Mouse (Mus musculus): ENCODE results near the gene Tnni1.

Gene Tnni1

GRCm38 (mm10) chr1:135811016-135811646, 31.9 kb downstream of the Tnni1 start:
- DNase-seq: peak; percentile 80 to 83

GRCm38 (mm10) chr1:135812205-135812604, 33.0 kb downstream of the Tnni1 start:
- no peak for DNase-seq

- no peak for DNase-seq
These were observed 33.4 kb downstream of the Tnni1 start for GRCm38 (mm10) chr1:135812618-135813017.

- no peak for DNase-seq
These were observed 33.8 kb downstream of the Tnni1 start for GRCm38 (mm10) chr1:135813071-135813470.

- DNase-seq: no peak
These were observed 34.6 kb downstream of the Tnni1 start for GRCm38 (mm10) chr1:135813687-135814395.

GRCm38 (mm10) chr1:135814531-135814930, 35.3 kb downstream of the Tnni1 start:
- DNase-seq: no peak

GRCm38 (mm10) chr1:135817595-135817994, 38.4 kb downstream of the Tnni1 start:
- no peak for DNase-seq

- DNase-seq: peak; percentile 69 to 75
These were observed 39.4 kb downstream of the Tnni1 start, which contains the start of gene Lad1 for GRCm38 (mm10) chr1:135818481-135819086. TSS of gene Lad1 (plus strand) at chr1:135818598.

GRCm38 (mm10) chr1:135820071-135820470, 40.8 kb downstream of the Tnni1 start:
- DNase-seq: peak in 1 of 2 experiments; percentile 32

GRCm38 (mm10) chr1:135820736-135821364, 41.6 kb downstream of the Tnni1 start:
- DNase-seq: no peak

- DNase-seq: no peak
These were observed 42.5 kb downstream of the Tnni1 start for GRCm38 (mm10) chr1:135821780-135822179.

- DNase-seq: peak in 1 of 2 experiments; percentile 41
These were observed 49.7 kb downstream of the Tnni1 start for GRCm38 (mm10) chr1:135828918-135829317.

GRCm38 (mm10) chr1:135834206-135834859, 55.1 kb downstream of the Tnni1 start:
- no peak for DNase-seq

GRCm38 (mm10) chr1:135834983-135835382, 55.7 kb downstream of the Tnni1 start:
- DNase-seq: no peak

GRCm38 (mm10) chr1:135835716-135836483, 56.7 kb downstream of the Tnni1 start, which contains the start of gene Tnnt2:
TSS of gene Tnnt2 (plus strand) at chr1:135836354.
- no peak for DNase-seq

- DNase-seq: no peak
These were observed 59.4 kb downstream of the Tnni1 start for GRCm38 (mm10) chr1:135838626-135839025.

- DNase-seq: no peak
These were observed 59.8 kb downstream of the Tnni1 start for GRCm38 (mm10) chr1:135839065-135839464.

GRCm38 (mm10) chr1:135840675-135841395, 61.6 kb downstream of the Tnni1 start:
- no peak for DNase-seq

GRCm38 (mm10) chr1:135843519-135844262, 64.5 kb downstream of the Tnni1 start:
- DNase-seq: no peak

GRCm38 (mm10) chr1:135844481-135844880, 65.2 kb downstream of the Tnni1 start:
- peak; percentile 30 to 50 for DNase-seq
